Mouse (Mus musculus): ENCODE measurements around the gene Olfr629.
"Not testable (repeated sequence)": the region's sequence is repeated elsewhere in the genome, so short reads cannot be mapped to it uniquely, and the experiment has no call there.

Olfr629 gene

GRCm38 (mm10) chr7:103744843-103745242, at the start of gene Olfr629:
Olfr629 (minus strand) TSS chr7:103744943.
- no peak for DNase-seq

GRCm38 (mm10) chr7:103792669-103793388, 48.1 kb upstream of the Olfr629 start:
- no peak for DNase-seq

- no peak for DNase-seq
These were observed 47.0 kb upstream of the Olfr629 start, which contains the start of gene Olfr67 for GRCm38 (mm10) chr7:103791721-103792120. Olfr67 (minus strand) TSS chr7:103791821.

GRCm38 (mm10) chr7:103779598-103779997, 34.9 kb upstream of the Olfr629 start, which contains the start of gene Olfr68:
Olfr68 (minus strand) TSS chr7:103779698.
- no peak for DNase-seq

GRCm38 (mm10) chr7:103777652-103778051, 32.9 kb upstream of the Olfr629 start:
- DNase-seq, result not testable (repeated sequence)

- no peak for DNase-seq
These were observed 26.8 kb upstream of the Olfr629 start, which contains the start of gene Olfr69 for GRCm38 (mm10) chr7:103771494-103771893. Olfr69 (minus strand) TSS chr7:103771594.

GRCm38 (mm10) chr7:103767687-103768086, 22.9 kb upstream of the Olfr629 start:
- DNase-seq, result not testable (repeated sequence)

- not testable (repeated sequence) for DNase-seq
These were observed 17.5 kb upstream of the Olfr629 start for GRCm38 (mm10) chr7:103762212-103762611.

- no peak for DNase-seq
These were observed 12.5 kb upstream of the Olfr629 start, which contains the start of gene Olfr630 for GRCm38 (mm10) chr7:103757233-103757632. Olfr630 (minus strand) TSS chr7:103757333.

- no peak for DNase-seq
These were observed 14.7 kb downstream of the Olfr629 start, which contains the start of gene Olfr628 for GRCm38 (mm10) chr7:103730074-103730473. Olfr628 (plus strand) TSS chr7:103730374.

- DNase-seq, result not testable (repeated sequence)
These were observed 28.3 kb downstream of the Olfr629 start for GRCm38 (mm10) chr7:103716398-103716797.

- DNase-seq, result no peak
These were observed 30.4 kb downstream of the Olfr629 start, which contains the start of gene Olfr243 for GRCm38 (mm10) chr7:103714371-103714770. Olfr243 (plus strand) TSS chr7:103714671.

GRCm38 (mm10) chr7:103712024-103712423, 32.7 kb downstream of the Olfr629 start:
- DNase-seq, result no peak

GRCm38 (mm10) chr7:103699469-103699868, 45.3 kb downstream of the Olfr629 start:
- DNase-seq, result no peak
